In the genomic region with DNA sequence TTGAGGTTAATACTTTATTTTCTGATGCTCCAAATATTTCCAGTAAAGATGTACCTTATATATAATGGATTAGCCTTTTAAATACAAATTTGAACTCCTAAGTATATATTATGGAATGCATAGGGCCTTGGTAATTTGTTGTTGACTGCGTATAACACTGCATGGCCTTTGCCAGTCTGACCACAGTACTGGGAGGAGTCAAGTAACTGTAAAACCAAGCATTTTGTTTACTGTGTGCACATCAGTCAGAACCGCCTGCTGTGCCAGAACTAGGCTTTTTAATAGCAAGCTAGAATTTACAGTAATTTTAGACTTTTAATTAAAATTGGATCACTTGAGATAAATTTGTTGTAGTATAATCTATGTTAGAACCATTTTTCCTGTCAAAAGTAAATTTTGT, we compare ENCODE assay signal across 17 mouse cellular contexts. TPM values are rescaled to one million over a fixed set of nuclear protein-coding genes. Genes with fewer than 3 reads are reported as not detected.
A peak's percentile ranks its signal among the peaks of the same experiment; 100 is the strongest.
DNase-seq lines count a peak whose midpoint lies in the region; ATAC-seq and TF ChIP-seq lines count a peak whose summit lies in the region.
"Had no signal": no experiment of that assay in that cellular context is flagged by ENCODE, and none has a peak within 500 bp of the region (broad histone marks: within the 10 kb centered on the region; RNA-seq: fewer than 3 reads in every experiment).

No protein-coding gene starts in this region.

- peaks cover 12% of the 10 kb centered on the region for H3K4me1 ChIP-seq in embryonic facial prominence, embryonic 13.5 days
- peaks cover 27% of the 10 kb centered on the region for H3K4me1 ChIP-seq in embryonic facial prominence, embryonic 10.5 days
- peaks cover 33% of the 10 kb centered on the region for H3K4me1 ChIP-seq in G1E (ENCODE audit: insufficient read depth, low read depth, low read length)
- peaks cover 11% of the 10 kb centered on the region for H3K4me1 ChIP-seq in hindbrain, embryonic 16.5 days (ENCODE audit: control insufficient read depth, insufficient read depth, low read depth, low read length)

- intact Hi-C loops in left cerebral cortex, adult 2 months (cut with DNase I): loop anchor here (5.0 kb wide), 2 partner anchors 88 to 107 kb away; no protein-coding TSS in a partner anchor

- no peak overlapping the region for H3K27ac ChIP-seq in embryonic facial prominence, embryonic 13.5 days
- no peak overlapping the region for H3K27ac ChIP-seq in embryonic facial prominence, embryonic 10.5 days (replicated peaks)
- no peak overlapping the region; the same call in 1 of the 2 replicates for H3K27ac ChIP-seq in left cerebral cortex, adult 2 months
- H3K27ac ChIP-seq in hindbrain, embryonic 16.5 days (ENCODE audit: low read depth, low read length): no peak overlapping the region
- H3K27ac ChIP-seq: embryonic facial prominence, embryonic 15.5 days; forebrain, embryonic 13.5 days; liver, embryonic 15.5 days; midbrain, embryonic 12.5 days had no signal

- DNase-seq in embryonic facial prominence, embryonic 10.5 days (ENCODE audit: low spot score): no peak
- no peak for DNase-seq in left cerebral cortex, adult 2 months (ENCODE audit: extremely low spot score in 1 of 2, low spot score in 2 of 2)
- no peak for DNase-seq in left cerebral cortex, adult 18-20 months (ENCODE audit: low spot score in 2 of 2)
- DNase-seq in G1E (ENCODE audit: low spot score): peak; percentile 12
- no peak for DNase-seq in B cell, adult 2 months
- no peak for DNase-seq in right cerebral cortex, postnatal 25 days
- DNase-seq: cerebellum, postnatal 14 days; heart, adult 18-20 months; heart, postnatal 10 days; kidney, postnatal 10 days; lung, postnatal 14 days had no signal

- no peak for TF ChIP-seq CTCF in left cerebral cortex, adult 2 months (IDR thresholded peaks at IDR 0.05)
- no peak for TF ChIP-seq CTCF in G1E (IDR thresholded peaks at IDR 0.05; ENCODE audit: low read depth, low read length)

- peaks cover 4% of the 10 kb centered on the region; the same call in 1 of the 2 replicates for H3K36me3 ChIP-seq in embryonic facial prominence, embryonic 13.5 days
- peaks cover 15% of the 10 kb centered on the region for H3K36me3 ChIP-seq in embryonic facial prominence, embryonic 10.5 days (replicated peaks)
- peaks cover 15% of the 10 kb centered on the region for H3K36me3 ChIP-seq in G1E (replicated peaks)
- H3K36me3 ChIP-seq in hindbrain, embryonic 16.5 days (ENCODE audit: control insufficient read depth, insufficient read depth, low read length): no peaks in the 10 kb centered on the region
- H3K36me3 ChIP-seq: embryonic facial prominence, embryonic 15.5 days; liver, embryonic 15.5 days; midbrain, embryonic 12.5 days had no signal

- H3K9ac ChIP-seq in embryonic facial prominence, embryonic 13.5 days: 0 out of 2 replicates have a peak overlapping the region, but pooled peaks have one; percentile 44
- no peak overlapping the region for H3K9ac ChIP-seq in hindbrain, embryonic 16.5 days (ENCODE audit: low read depth, low read length)
- H3K9ac ChIP-seq: embryonic facial prominence, embryonic 15.5 days; forebrain, embryonic 13.5 days; liver, embryonic 15.5 days; midbrain, embryonic 12.5 days had no signal

- H3K4me3 ChIP-seq in embryonic facial prominence, embryonic 13.5 days: no peak overlapping the region
- H3K4me3 ChIP-seq in embryonic facial prominence, embryonic 10.5 days: no peak overlapping the region
- peak overlapping the region; percentile 93 for H3K4me3 ChIP-seq in left cerebral cortex, adult 2 months
- H3K4me3 ChIP-seq in G1E (ENCODE audit: low read depth, low read length): no peak overlapping the region
- no peak overlapping the region for H3K4me3 ChIP-seq in hindbrain, embryonic 16.5 days (ENCODE audit: low read length)
- H3K4me3 ChIP-seq: embryonic facial prominence, embryonic 15.5 days; forebrain, embryonic 13.5 days; liver, embryonic 15.5 days; midbrain, embryonic 12.5 days had no signal

- peak overlapping the region; percentile 40 for H3K4me2 ChIP-seq in embryonic facial prominence, embryonic 13.5 days
- peak overlapping the region; percentile 35; the same call in 1 of the 2 replicates for H3K4me2 ChIP-seq in hindbrain, embryonic 16.5 days (ENCODE audit: low read length)
- H3K4me2 ChIP-seq: liver, embryonic 15.5 days; midbrain, embryonic 12.5 days had no signal

- 60% methylated on average over 2 of the region's 2 CpGs for WGBS in embryonic facial prominence, embryonic 13.5 days
- WGBS in embryonic facial prominence, embryonic 10.5 days: 89% methylated on average over 2 of the region's 2 CpGs
- 66% methylated on average over 2 of the region's 2 CpGs for WGBS in hindbrain, embryonic 16.5 days

- no peaks in the 10 kb centered on the region for H3K9me3 ChIP-seq in embryonic facial prominence, embryonic 13.5 days
- no peaks in the 10 kb centered on the region for H3K9me3 ChIP-seq in embryonic facial prominence, embryonic 10.5 days
- no peaks in the 10 kb centered on the region for H3K9me3 ChIP-seq in G1E (replicated peaks)
- H3K9me3 ChIP-seq in hindbrain, embryonic 16.5 days (ENCODE audit: control insufficient read depth, low read length): no peaks in the 10 kb centered on the region
- H3K9me3 ChIP-seq: embryonic facial prominence, embryonic 15.5 days; forebrain, embryonic 13.5 days; liver, embryonic 15.5 days; midbrain, embryonic 12.5 days had no signal

- no peaks in the 10 kb centered on the region for H3K27me3 ChIP-seq in embryonic facial prominence, embryonic 13.5 days
- H3K27me3 ChIP-seq in embryonic facial prominence, embryonic 10.5 days (replicated peaks; ENCODE audit: low read depth, poor library complexity, severe bottlenecking): no peaks in the 10 kb centered on the region
- H3K27me3 ChIP-seq in G1E (ENCODE audit: insufficient read depth, low read length): no peaks in the 10 kb centered on the region
- H3K27me3 ChIP-seq in hindbrain, embryonic 16.5 days (replicated peaks; ENCODE audit: control insufficient read depth, insufficient read depth, low read length): no peaks in the 10 kb centered on the region
- H3K27me3 ChIP-seq: embryonic facial prominence, embryonic 15.5 days; forebrain, embryonic 13.5 days; midbrain, embryonic 12.5 days had no signal

- ATAC-seq in embryonic facial prominence, embryonic 13.5 days (ENCODE audit: insufficient number of reproducible peaks, insufficient read depth, low FRiP score, low TSS enrichment, low read depth): no peak
- ATAC-seq in G1E (ENCODE audit: extremely low read depth, insufficient number of reproducible peaks, low FRiP score, poor library complexity, severe bottlenecking): peak; percentile 43
- no peak for ATAC-seq in hindbrain, embryonic 16.5 days
- ATAC-seq: forebrain, embryonic 13.5 days had no signal

RNA-seq across cellular contexts. Expression of a gene that starts 3.7 kb away (rescaled TPM):
- 13.6 and 20.7 TPM in 2 replicates for polyA plus RNA-seq in embryonic facial prominence, embryonic 13.5 days (2015; fragmentation: Nextera tagmentation; extraction: Ambion mirVana)
- polyA plus RNA-seq in embryonic facial prominence, embryonic 10.5 days (2016; fragmentation: Nextera tagmentation; extraction: Ambion mirVana): 13.8 and 14.5 TPM in 2 replicates
- total RNA-seq in left cerebral cortex, adult 2 months (2021): 100 to 1,000 TPM; 164 to 174 TPM
- 100 to 1,000 TPM; 169 to 186 TPM for total RNA-seq in left cerebral cortex, adult 18-20 months (2021)
- 42.1 and 52.2 TPM in 2 replicates for total RNA-seq in G1E (2014; fragmentation: Nextera tagmentation)
- total RNA-seq in G1E (2017): 76.0 and 78.1 TPM in 2 replicates
- polyA plus RNA-seq in G1E (2012): 3.9 and 5.4 TPM in 2 replicates
- polyA plus RNA-seq in hindbrain, embryonic 16.5 days (2015; fragmentation: Nextera tagmentation; extraction: Ambion mirVana): 7.4 and 7.7 TPM in 2 replicates
